In the genomic region with DNA sequence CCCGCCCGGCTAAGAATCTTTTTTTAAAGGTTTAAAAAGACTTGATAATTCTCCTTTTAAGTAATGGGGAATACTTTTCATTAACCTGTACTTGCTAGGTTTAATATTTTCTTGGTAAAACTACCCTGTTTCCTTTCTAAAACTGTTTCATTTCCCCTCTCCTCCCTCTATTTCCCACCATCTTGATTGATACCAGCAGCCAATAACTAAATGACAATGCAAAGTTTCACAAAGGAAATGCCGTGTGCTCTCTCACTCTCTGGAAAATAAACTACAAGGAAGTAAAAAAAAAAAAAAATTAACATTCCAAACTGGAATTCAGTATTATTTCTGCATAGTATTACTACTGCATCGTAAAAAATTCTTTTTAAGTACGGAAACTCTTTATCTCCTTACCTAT, we compare ENCODE assay signal across 8 mouse cellular contexts. TPM values are rescaled to one million over a fixed set of nuclear protein-coding genes. Genes with fewer than 3 reads are reported as not detected.
DNase-seq lines count a peak whose midpoint lies in the region; ATAC-seq and TF ChIP-seq lines count a peak whose summit lies in the region.

No protein-coding gene starts in this region.

- no peaks in the 10 kb centered on the region for H3K9me3 ChIP-seq in kidney, postnatal 0 days (replicated peaks; ENCODE audit: low read length)
- H3K9me3 ChIP-seq in embryonic facial prominence, embryonic 11.5 days (replicated peaks; ENCODE audit: control insufficient read depth, low read length), result no peaks in the 10 kb centered on the region
- H3K9me3 ChIP-seq in midbrain, embryonic 16.5 days (replicated peaks; ENCODE audit: control insufficient read depth, low read length, poor library complexity, severe bottlenecking), result no peaks in the 10 kb centered on the region

- no peak overlapping the region for H3K27ac ChIP-seq in kidney, postnatal 0 days
- H3K27ac ChIP-seq in embryonic facial prominence, embryonic 11.5 days (replicated peaks; ENCODE audit: low read depth, low read length), result no peak overlapping the region
- no peak overlapping the region for H3K27ac ChIP-seq in midbrain, embryonic 16.5 days (ENCODE audit: low read length)

- no peak overlapping the region for H3K9ac ChIP-seq in kidney, postnatal 0 days (ENCODE audit: low read depth, low read length)
- H3K9ac ChIP-seq in embryonic facial prominence, embryonic 11.5 days (replicated peaks; ENCODE audit: low read length), result no peak overlapping the region
- no peak overlapping the region for H3K9ac ChIP-seq in midbrain, embryonic 16.5 days (ENCODE audit: low read depth, low read length)

- WGBS in kidney, postnatal 0 days, result 23% methylated on average over 3 of the region's 5 CpGs
- WGBS in embryonic facial prominence, embryonic 11.5 days, result 72% methylated on average over 5 of the region's 5 CpGs
- WGBS in midbrain, embryonic 16.5 days, result 69% methylated on average over 5 of the region's 5 CpGs

- TF ChIP-seq CTCF in kidney, postnatal 0 days (IDR thresholded peaks at IDR 0.05; ENCODE audit: low read depth), result no peak

- no peaks in the 10 kb centered on the region for H3K27me3 ChIP-seq in kidney, postnatal 0 days (ENCODE audit: insufficient read depth, low read length)
- no peaks in the 10 kb centered on the region for H3K27me3 ChIP-seq in embryonic facial prominence, embryonic 11.5 days (ENCODE audit: control insufficient read depth, insufficient read depth, low read length)
- no peaks in the 10 kb centered on the region for H3K27me3 ChIP-seq in midbrain, embryonic 16.5 days (ENCODE audit: control insufficient read depth, insufficient read depth, low read depth, low read length)

- no peak for ATAC-seq in kidney, postnatal 0 days (replicated peaks; ENCODE audit: low FRiP score, low read depth)
- no peak for ATAC-seq in embryonic facial prominence, embryonic 11.5 days (replicated peaks; ENCODE audit: insufficient number of reproducible peaks, low FRiP score, low TSS enrichment, low read depth)
- no peak for ATAC-seq in midbrain, embryonic 16.5 days

- peak overlapping the region; percentile 37; the same call in 1 of the 2 replicates for H3K4me3 ChIP-seq in kidney, postnatal 0 days (replicated peaks; ENCODE audit: low read depth, low read length)
- H3K4me3 ChIP-seq in embryonic facial prominence, embryonic 11.5 days (ENCODE audit: low read depth, low read length), result peak overlapping the region; percentile 36
- peak overlapping the region; percentile 42 for H3K4me3 ChIP-seq in midbrain, embryonic 16.5 days (ENCODE audit: low read depth, low read length)

- no peaks in the 10 kb centered on the region for H3K4me1 ChIP-seq in kidney, postnatal 0 days (replicated peaks; ENCODE audit: insufficient read depth, low read length)
- H3K4me1 ChIP-seq in embryonic facial prominence, embryonic 11.5 days (ENCODE audit: control insufficient read depth, insufficient read depth, low read length), result no peaks in the 10 kb centered on the region
- H3K4me1 ChIP-seq in midbrain, embryonic 16.5 days (ENCODE audit: control insufficient read depth, insufficient read depth, low read length), result no peaks in the 10 kb centered on the region

- intact Hi-C loops in left cerebral cortex, postnatal 10 days (cut with DNase I), result no loop called here

- peak overlapping the region; percentile 32 for H3K4me2 ChIP-seq in kidney, postnatal 0 days (ENCODE audit: low read length)
- H3K4me2 ChIP-seq in embryonic facial prominence, embryonic 11.5 days (ENCODE audit: low read depth, low read length), result no peak overlapping the region; the same call in 1 of the 2 replicates
- H3K4me2 ChIP-seq in midbrain, embryonic 16.5 days (ENCODE audit: low read length), result peak overlapping the region; percentile 49

- DNase-seq in kidney, postnatal 0 days (ENCODE audit: low spot score), result peak; percentile 0
- DNase-seq in kidney, postnatal 10 days, result no peak
- DNase-seq in embryonic facial prominence, embryonic 11.5 days (ENCODE audit: low spot score), result no peak
- peak; percentile 52 for DNase-seq in induced T-regulatory cell, adult 2 months (ENCODE audit: low read depth)
- DNase-seq in left cerebral cortex, postnatal 10 days (ENCODE audit: extremely low spot score in 1 of 2, low spot score in 2 of 2), result no peak
- no peak for DNase-seq in Muller cell, postnatal 12 days (ENCODE audit: inconsistent ontology term)
- no peak for DNase-seq in adrenal gland, postnatal 25 days

- H3K36me3 ChIP-seq in kidney, postnatal 0 days (ENCODE audit: insufficient read depth, low read length), result no peaks in the 10 kb centered on the region
- H3K36me3 ChIP-seq in embryonic facial prominence, embryonic 11.5 days (replicated peaks; ENCODE audit: control insufficient read depth, insufficient read depth, low read depth, low read length), result no peaks in the 10 kb centered on the region
- H3K36me3 ChIP-seq in midbrain, embryonic 16.5 days (ENCODE audit: control insufficient read depth, insufficient read depth, low read length), result no peaks in the 10 kb centered on the region

RNA-seq across cellular contexts. Expression of gene Uty, which starts 1.1 kb away (rescaled TPM):
- 15.4 and 17.3 TPM in 2 replicates for polyA plus RNA-seq in kidney, postnatal 0 days (2015; fragmentation: Nextera tagmentation; extraction: Ambion mirVana)
- 10.1 and 14.2 TPM in 2 replicates for polyA plus RNA-seq in embryonic facial prominence, embryonic 11.5 days (2014; fragmentation: Nextera tagmentation; extraction: Ambion mirVana)
- polyA plus RNA-seq in midbrain, embryonic 16.5 days (2015; fragmentation: Nextera tagmentation; extraction: Ambion mirVana), result 5.9 and 11.9 TPM in 2 replicates
- 10 to 100 TPM in 1 of 2 experiments, not detected in 1; 24.6 TPM for total RNA-seq in left cerebral cortex, postnatal 10 days (2021)
- not detected in 2 replicates for total RNA-seq in adrenal gland, postnatal 25 days (2021)

RNA-seq across cellular contexts. Expression of gene Ddx3y, which starts 42.0 kb away (rescaled TPM):
- polyA plus RNA-seq in kidney, postnatal 0 days (2015; fragmentation: Nextera tagmentation; extraction: Ambion mirVana), result 33.7 and 36.9 TPM in 2 replicates
- polyA plus RNA-seq in embryonic facial prominence, embryonic 11.5 days (2014; fragmentation: Nextera tagmentation; extraction: Ambion mirVana), result 19.8 and 24.2 TPM in 2 replicates
- polyA plus RNA-seq in midbrain, embryonic 16.5 days (2015; fragmentation: Nextera tagmentation; extraction: Ambion mirVana), result 15.6 and 21.6 TPM in 2 replicates
- total RNA-seq in left cerebral cortex, postnatal 10 days (2021), result 10 to 100 TPM in 1 of 2 experiments, not detected in 1; 50.8 TPM
- total RNA-seq in adrenal gland, postnatal 25 days (2021), result not detected in 2 replicates

Comparison
In these comparisons a context has a peak if more than half of its experiments do, and no peak if none do; other contexts are left out.
1. DNase-seq: peak in kidney, postnatal 0 days (single experiment) and induced T-regulatory cell, adult 2 months (single experiment); none in kidney, postnatal 10 days (single experiment), embryonic facial prominence, embryonic 11.5 days (single experiment), left cerebral cortex, postnatal 10 days (0 of 2), Muller cell, postnatal 12 days (single experiment) and adrenal gland, postnatal 25 days (single experiment).
2. Peak in every context shown above with its lines, with median percentiles within 50 percentile points of each other: H3K4me3 ChIP-seq.